Mouse (Mus musculus) effector memory CD4-positive, alpha-beta T cell, adult 5 months (primary cell): ENCODE data around the gene Mtg2. TPM values are rescaled to one million over a fixed set of nuclear protein-coding genes. Genes with fewer than 3 reads are reported as not detected.

Experiments used
- polyA plus RNA-seq: library from polyadenylated mRNA; unstranded; fragments of 100-300 nt; shearing (Covaris generic); gene quantifications from one replicate; pipeline ENCODE4 v1.2.1, GENCODE M21; 2017

Mtg2 gene
- polyA plus RNA-seq, result 28.8 TPM

GRCm38 (mm10) chr2:180070481-180071453 is at the start of gene Mtg2:
Mtg2 (plus strand) TSS chr2:180070588.

GRCm38 (mm10) chr2:180024401-180025098 is 45.8 kb upstream of the Mtg2 start, which contains the start of gene Lsm14b:
Lsm14b (plus strand) TSS chr2:180024987.

GRCm38 (mm10) chr2:180042256-180042857 is 28.0 kb upstream of the Mtg2 start, which contains the start of the genes Psma7 and Ss18l1:
Psma7 (minus strand) TSS chr2:180042433.
Ss18l1 (plus strand) TSS chr2:180042509.

GRCm38 (mm10) chr2:180103978-180104658 is 33.7 kb downstream of the Mtg2 start, which contains the start of gene Hrh3:
Hrh3 (minus strand) TSS chr2:180104488.

GRCm38 (mm10) chr2:180118661-180119438 is 48.5 kb downstream of the Mtg2 start, which contains the start of gene Osbpl2:
Osbpl2 (plus strand) TSS chr2:180119306.

Other genes starting within 250 kb of the Mtg2 start
- 18.1 TPM for gene Taf4, start 93.9 kb upstream of the Mtg2 start, polyA plus RNA-seq
- gene Lsm14b, start 45.6 kb upstream of the Mtg2 start, polyA plus RNA-seq, result 14.5 TPM
- 339 TPM for gene Psma7, start 28.2 kb upstream of the Mtg2 start, polyA plus RNA-seq
- gene Ss18l1, start 28.1 kb upstream of the Mtg2 start, polyA plus RNA-seq, result 6.2 TPM
- not detected for gene Hrh3, start 33.9 kb downstream of the Mtg2 start, polyA plus RNA-seq
- 37.8 TPM for gene Osbpl2, start 48.7 kb downstream of the Mtg2 start, polyA plus RNA-seq
- 144 TPM for gene Adrm1, start 100.9 kb downstream of the Mtg2 start, polyA plus RNA-seq
- 0.19 TPM for gene Lama5, start 155.3 kb downstream of the Mtg2 start, polyA plus RNA-seq
- 837 TPM for gene Rps21, start 186.8 kb downstream of the Mtg2 start, polyA plus RNA-seq
- gene Cables2, start 202.9 kb downstream of the Mtg2 start, polyA plus RNA-seq, result 70.9 TPM
- not detected for gene Rbbp8nl, start 219.3 kb downstream of the Mtg2 start, polyA plus RNA-seq